Mouse (Mus musculus) spleen, adult 2 months (tissue): Measurements from ENCODE around the gene Crisp4. TPM values are rescaled to one million over a fixed set of nuclear protein-coding genes. Genes with fewer than 3 reads are reported as not detected.

Experiments used
- DNase-seq, 2 experiments: peaks; one replicate each; pipeline versions ENCODE4 v3.0.0 to v3.0.0-alpha.2; 2012 to 2021; ENCODE audit warnings: low spot score in 2 of 2, low read depth in 1 of 2
- H3K27ac ChIP-seq: fragments of 200-500 bp; 2 replicates; pipeline ENCODE4 v1.5.1; 2012; ENCODE audit warnings: low read length, inconsistent platforms; ENCODE audit not compliant: insufficient read depth
- H3K27me3 ChIP-seq: fragments of 200-500 bp; 2 replicates; pipeline ENCODE4 v1.6.1; 2012; ENCODE audit warnings: mild to moderate bottlenecking, moderate library complexity, low read length, inconsistent platforms; ENCODE audit not compliant: control insufficient read depth, insufficient read depth
- H3K36me3 ChIP-seq: fragments of 200-500 bp; 2 replicates; pipeline ENCODE4 v1.6.1; 2012; ENCODE audit warnings: mild to moderate bottlenecking, low read length, inconsistent platforms; ENCODE audit not compliant: control insufficient read depth, insufficient read depth
- H3K4me1 ChIP-seq: fragments of 200-500 bp; 2 replicates; pipeline ENCODE4 v1.6.1; 2011; ENCODE audit warnings: inconsistent platforms; ENCODE audit not compliant: control insufficient read depth, insufficient read depth, insufficient read length
- H3K4me3 ChIP-seq: fragments of 200-500 bp; 2 replicates; pipeline ENCODE4 v1.5.1; 2011; ENCODE audit warnings: mild to moderate bottlenecking, inconsistent platforms; ENCODE audit not compliant: insufficient read depth, insufficient read length; ENCODE audit errors: extremely low read depth
- CTCF ChIP-seq: fragments of 200-500 bp; IDR thresholded peaks from 2 replicates; pipeline ENCODE4 v1.5.1; 2011; ENCODE audit warnings: mild to moderate bottlenecking, inconsistent platforms; ENCODE audit not compliant: insufficient read depth, insufficient read length, insufficient replicate concordance; ENCODE audit errors: extremely low read depth
- POLR2A ChIP-seq: fragments of 200-500 bp; IDR thresholded peaks from 2 replicates; pipeline ENCODE4 v1.6.1; 2011; ENCODE audit warnings: low read depth, low read length, inconsistent platforms
- WGBS: fragments of 180-500 bp; shearing (Covaris S2); methylation state at CpG from one replicate; pipeline ENCODE4 v1.1.7; 2018; 5-methylcytosine and 5-hydroxymethylcytosine counted together
- polyA plus RNA-seq: library from polyadenylated mRNA; depleted of rRNA; stranded (reverse); fragments of >200 nt; gene quantifications from 2 replicates; pipeline ENCODE4 v1.2.3, GENCODE M21; 2012; rRNA removed

Gene Crisp4
- polyA plus RNA-seq: not detected in 2 replicates

DNA sequence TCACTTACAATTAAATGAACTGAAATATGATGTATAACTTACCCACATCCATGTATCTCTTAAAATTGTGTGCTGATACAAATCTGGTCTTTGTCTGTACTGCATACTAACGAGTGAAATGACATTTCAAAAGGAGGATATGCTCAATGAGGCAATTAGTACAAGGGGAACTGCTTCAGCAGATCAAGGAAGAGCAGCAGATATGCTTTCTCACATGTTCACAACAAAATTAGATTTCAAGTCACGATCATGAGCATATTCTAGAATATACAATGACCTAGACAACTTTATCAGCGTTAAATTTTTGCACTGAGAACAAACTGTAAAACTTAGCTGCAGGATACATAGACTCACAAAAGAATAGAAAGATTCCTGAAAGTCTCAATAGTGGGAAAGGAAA lies at the start of gene Crisp4:
Crisp4 (minus strand) TSS at position 101 of the 400 bp plus-strand sequence.
- TF ChIP-seq CTCF (no peak), POLR2A (no peak)
- no peak for DNase-seq
- WGBS: 65% methylated on average over 3 of the region's 3 CpGs

DNA sequence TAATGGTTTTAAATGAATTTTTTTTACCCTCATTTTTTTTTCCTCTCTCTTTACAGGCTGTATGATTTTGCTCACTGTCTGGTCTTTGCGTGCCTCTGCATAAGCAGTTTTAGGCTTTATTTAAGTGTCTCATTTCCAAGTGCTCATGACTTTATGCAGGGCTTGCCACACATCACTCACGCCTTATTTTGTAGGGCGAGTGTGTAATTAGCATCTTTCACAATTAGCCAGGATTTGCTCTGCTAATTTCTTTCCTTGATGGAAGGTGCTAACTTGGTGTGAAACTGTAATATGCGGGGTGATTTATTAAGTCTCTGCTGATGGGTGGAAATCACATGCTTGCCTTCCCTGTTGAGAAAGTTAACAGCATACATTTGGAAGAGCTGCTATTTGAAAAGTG lies 46.0 kb upstream of the Crisp4 start:
- 57% methylated on average over 4 of the region's 4 CpGs for WGBS
- Histone ChIP-seq H3K27ac (no peak overlapping the region), H3K27me3 (no peaks in the 10 kb centered on the region), H3K4me3 (no peak overlapping the region), H3K4me1 (no peaks in the 10 kb centered on the region), H3K36me3 (no peaks in the 10 kb centered on the region)
- TF ChIP-seq CTCF: no peak
- TF ChIP-seq POLR2A: no peak
- DNase-seq: no peak

More for the DNA sequence above, at the start of gene Crisp4:
- Histone ChIP-seq H3K36me3 (no peaks in the 10 kb centered on the region), H3K27ac (no peak within 1 kb of the TSS), H3K4me3 (no peak within 1 kb of the TSS), H3K4me1 (no peaks in the 10 kb centered on the region), H3K27me3 (no peaks in the 10 kb centered on the region)

DNA sequence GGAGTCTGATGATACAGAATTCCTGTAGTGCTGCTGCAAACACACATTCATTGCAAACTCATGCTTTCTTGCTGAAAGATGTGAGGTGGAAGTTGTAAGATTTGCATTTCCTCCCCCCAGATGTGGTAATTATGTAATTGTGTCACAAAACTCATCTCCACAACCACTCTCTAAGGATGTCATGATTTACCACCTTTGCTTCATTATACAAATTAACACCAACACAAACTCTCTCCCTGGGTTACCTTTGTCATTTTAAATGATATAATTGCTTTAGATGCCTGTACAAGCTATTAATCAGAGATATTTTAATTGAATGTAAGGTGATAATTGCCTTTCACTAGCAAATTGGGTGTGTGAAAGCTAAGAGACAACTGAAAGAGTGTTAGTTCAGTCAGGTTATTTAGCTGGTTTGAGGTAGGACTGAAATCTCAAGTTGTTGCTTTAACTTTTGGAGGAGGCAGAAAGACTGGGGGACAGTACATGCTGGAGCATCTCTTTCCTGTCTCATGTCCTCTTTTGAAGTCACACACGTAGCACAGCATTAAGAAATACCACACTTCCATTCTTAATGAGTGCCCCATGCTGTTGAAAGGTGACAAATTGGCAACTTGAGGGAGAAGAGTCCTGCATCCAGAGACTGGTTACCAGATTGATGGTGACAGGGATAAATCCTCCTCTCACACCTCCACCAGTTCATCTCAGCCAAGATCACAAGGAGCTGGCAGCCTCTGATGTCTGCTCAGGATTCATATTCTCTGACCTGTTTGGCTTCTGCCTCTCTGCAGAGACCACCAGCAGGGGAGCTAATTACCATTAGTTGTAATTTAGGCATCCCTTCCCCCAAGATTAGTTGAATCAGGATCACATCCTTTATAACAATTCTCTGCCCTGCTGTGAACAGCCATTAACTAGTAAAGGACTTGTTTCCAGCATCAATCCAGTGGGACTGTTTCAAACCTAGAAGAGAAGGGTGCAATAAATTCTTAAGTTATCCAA lies 45.3 kb upstream of the Crisp4 start:
- no peaks in the 10 kb centered on the region for H3K27me3 ChIP-seq
- DNase-seq: no peak
- H3K36me3 ChIP-seq: no peaks in the 10 kb centered on the region
- H3K4me3 ChIP-seq: no peak overlapping the region
- H3K4me1 ChIP-seq: no peaks in the 10 kb centered on the region
- 34% methylated on average over 1 of the region's 1 CpGs for WGBS
- H3K27ac ChIP-seq: no peak overlapping the region
- TF ChIP-seq POLR2A (no peak), CTCF (no peak)

DNA sequence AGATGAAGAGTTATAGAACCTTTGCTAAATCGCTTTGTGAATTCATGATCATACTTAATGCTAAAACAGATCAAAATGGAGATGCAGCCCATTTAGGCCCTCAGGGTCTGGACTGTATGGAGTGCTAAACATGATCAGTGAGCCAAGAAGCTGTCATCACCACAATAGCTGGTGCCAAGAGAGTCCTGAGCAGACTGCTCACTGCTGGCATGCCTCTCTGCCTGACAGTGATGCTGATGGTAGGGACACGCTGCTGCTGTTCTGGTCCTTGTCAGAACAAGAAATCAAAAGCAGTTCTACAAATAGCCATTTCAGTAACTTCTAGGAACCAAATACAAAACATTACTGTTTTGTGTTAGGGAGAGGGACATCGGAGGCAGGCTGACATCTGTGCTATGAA lies 35.5 kb upstream of the Crisp4 start:
- H3K4me1 ChIP-seq: no peaks in the 10 kb centered on the region
- no peak for DNase-seq
- no peaks in the 10 kb centered on the region for H3K27me3 ChIP-seq
- no peak overlapping the region for H3K27ac ChIP-seq
- H3K36me3 ChIP-seq: no peaks in the 10 kb centered on the region
- 90% methylated on average over 3 of the region's 3 CpGs for WGBS
- TF ChIP-seq CTCF (no peak), POLR2A (no peak)
- no peak overlapping the region for H3K4me3 ChIP-seq

DNA sequence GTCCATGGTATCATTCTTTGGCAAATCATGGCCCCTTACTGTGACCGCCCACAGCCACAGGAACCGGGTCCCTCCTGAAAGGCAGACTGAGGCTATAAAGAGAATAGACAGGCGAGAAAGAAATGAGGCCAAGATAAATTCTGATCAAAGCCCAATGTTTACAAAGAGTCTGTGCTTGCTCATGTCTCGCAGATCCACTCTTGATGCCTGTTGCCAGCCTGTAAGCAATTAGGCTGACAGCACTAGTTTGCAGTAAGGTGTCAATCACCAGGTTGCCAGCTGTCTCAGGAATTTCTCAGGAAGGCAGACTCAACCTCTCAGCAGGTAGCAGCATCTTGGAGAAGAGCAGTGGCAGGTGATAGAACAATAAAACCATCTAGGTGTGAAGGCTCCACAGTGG lies 24.9 kb upstream of the Crisp4 start:
- DNase-seq: no peak
- WGBS: 74% methylated on average over 4 of the region's 4 CpGs
- H3K27ac ChIP-seq: no peak overlapping the region
- H3K4me1 ChIP-seq: no peaks in the 10 kb centered on the region
- no peak overlapping the region for H3K4me3 ChIP-seq
- TF ChIP-seq CTCF (no peak), POLR2A (no peak)
- H3K36me3 ChIP-seq: no peaks in the 10 kb centered on the region
- H3K27me3 ChIP-seq: no peaks in the 10 kb centered on the region

DNA sequence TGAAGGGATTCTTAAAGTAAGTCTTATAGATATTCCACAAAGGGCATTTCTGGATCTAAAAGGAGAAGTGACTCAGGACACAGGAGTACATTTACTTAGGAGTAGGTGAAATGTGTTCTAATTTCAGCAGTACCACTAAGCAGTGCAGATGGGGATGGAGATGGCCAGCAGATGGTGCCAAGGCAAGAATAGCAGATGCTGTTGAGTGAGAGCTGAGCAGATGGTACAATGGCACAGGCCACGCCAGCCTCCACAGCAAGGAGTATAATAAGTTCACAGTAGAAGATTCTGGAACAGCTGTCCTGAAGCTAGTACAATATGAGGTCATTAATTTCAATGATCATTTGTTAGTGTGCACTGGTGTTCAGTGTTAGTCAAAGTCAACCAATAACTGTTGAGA lies 22.6 kb upstream of the Crisp4 start:
- 63% methylated on average over 1 of the region's 1 CpGs for WGBS
- no peak for DNase-seq
- H3K4me1 ChIP-seq: no peaks in the 10 kb centered on the region
- TF ChIP-seq POLR2A: no peak
- TF ChIP-seq CTCF: no peak
- H3K36me3 ChIP-seq: no peaks in the 10 kb centered on the region
- H3K4me3 ChIP-seq: no peak overlapping the region
- no peak overlapping the region for H3K27ac ChIP-seq
- H3K27me3 ChIP-seq: no peaks in the 10 kb centered on the region

DNA sequence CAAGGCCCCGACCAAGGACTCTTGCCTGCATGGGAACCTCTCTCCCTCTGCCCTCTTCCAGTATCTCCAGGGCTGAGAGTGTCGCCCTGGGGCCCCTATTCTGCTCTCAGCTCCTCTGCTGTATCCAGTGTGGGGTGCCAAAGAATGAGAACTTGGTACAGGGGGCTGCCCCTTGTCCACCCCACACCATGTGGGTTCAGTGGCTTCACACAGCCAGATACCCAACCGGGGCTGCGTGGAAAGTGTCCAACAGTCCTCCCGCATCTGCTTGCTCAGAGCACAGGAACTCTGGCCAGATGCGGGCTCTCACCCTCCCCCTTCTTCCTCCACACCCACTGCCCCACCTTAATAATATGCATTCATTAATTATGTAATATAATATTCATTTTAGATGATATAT lies 13.4 kb upstream of the Crisp4 start:
- TF ChIP-seq CTCF (no peak), POLR2A (no peak)
- WGBS: 74% methylated on average over 6 of the region's 6 CpGs
- Histone ChIP-seq H3K27ac (no peak overlapping the region), H3K4me3 (no peak overlapping the region), H3K4me1 (no peaks in the 10 kb centered on the region), H3K27me3 (no peaks in the 10 kb centered on the region), H3K36me3 (no peaks in the 10 kb centered on the region)
- no peak for DNase-seq
